Comparison of ENCODE assay signal across 11 mouse cellular contexts in genomic region chr2:38514411-38514810, GRCm38 (mm10). TPM values are rescaled to one million over a fixed set of nuclear protein-coding genes. Genes with fewer than 3 reads are reported as not detected.
DNase-seq lines count a peak whose midpoint lies in the region; ATAC-seq and TF ChIP-seq lines count a peak whose summit lies in the region.
"Had no signal": no experiment of that assay in that cellular context is flagged by ENCODE, and none has a peak within 500 bp of the region (broad histone marks: within the 10 kb centered on the region; RNA-seq: fewer than 3 reads in every experiment).

No protein-coding gene starts in this region.

- H3K27me3 ChIP-seq in heart, postnatal 0 days (ENCODE audit: control insufficient read depth, insufficient read depth, low read length) = no peaks in the 10 kb centered on the region
- H3K27me3 ChIP-seq in G1E (ENCODE audit: insufficient read depth, low read length) = no peaks in the 10 kb centered on the region
- no peaks in the 10 kb centered on the region for H3K27me3 ChIP-seq in forebrain, embryonic 14.5 days (replicated peaks; ENCODE audit: control insufficient read depth, insufficient read depth, low read length)
- H3K27me3 ChIP-seq: hindbrain, embryonic 15.5 days had no signal

- no peak for DNase-seq in heart, postnatal 0 days (ENCODE audit: low spot score)
- DNase-seq in heart, postnatal 25 days (ENCODE audit: low spot score) = no peak
- DNase-seq in G1E (ENCODE audit: low spot score) = peak; percentile 52
- no peak for DNase-seq in forebrain, embryonic 14.5 days (ENCODE audit: low spot score)
- DNase-seq in right cerebral cortex, adult 2 months (ENCODE audit: low spot score in 2 of 2) = no peak
- DNase-seq in layer of hippocampus, adult 9-10 months (ENCODE audit: low spot score) = no peak
- DNase-seq: adrenal gland, adult 8-10 months had no signal

- H3K9me3 ChIP-seq in heart, postnatal 0 days (replicated peaks; ENCODE audit: control insufficient read depth, low read length) = no peaks in the 10 kb centered on the region
- no peaks in the 10 kb centered on the region for H3K9me3 ChIP-seq in G1E (replicated peaks)
- 0 out of 2 replicates have a peak, but pooled peaks cover 2% of the 10 kb centered on the region for H3K9me3 ChIP-seq in forebrain, embryonic 14.5 days (replicated peaks; ENCODE audit: control insufficient read depth, low read length)
- H3K9me3 ChIP-seq: hindbrain, embryonic 15.5 days had no signal

- TF ChIP-seq EP300 in heart, postnatal 0 days (IDR thresholded peaks at IDR 0.05; ENCODE audit: low read depth) = no peak

- no peaks in the 10 kb centered on the region for H3K36me3 ChIP-seq in heart, postnatal 0 days (replicated peaks; ENCODE audit: control insufficient read depth, insufficient read depth, low read length)
- peaks cover 61% of the 10 kb centered on the region for H3K36me3 ChIP-seq in G1E (replicated peaks)
- H3K36me3 ChIP-seq in forebrain, embryonic 14.5 days (ENCODE audit: control insufficient read depth, insufficient read depth, low read length) = no peaks in the 10 kb centered on the region
- H3K36me3 ChIP-seq: hindbrain, embryonic 15.5 days had no signal

- ATAC-seq in heart, postnatal 0 days (ENCODE audit: insufficient read depth, low read depth) = no peak
- peak; percentile 65 for ATAC-seq in G1E (ENCODE audit: extremely low read depth, insufficient number of reproducible peaks, low FRiP score, poor library complexity, severe bottlenecking)
- no peak for ATAC-seq in forebrain, embryonic 14.5 days
- peak; percentile 89 for ATAC-seq in megakaryocyte, adult 5-6 weeks (ENCODE audit: poor library complexity, severe bottlenecking)
- ATAC-seq in inflammation-experienced regulatory T-cells, adult 6 months = no peak

- no peak for TF ChIP-seq CTCF in heart, postnatal 0 days (IDR thresholded peaks at IDR 0.05; ENCODE audit: low read depth)
- no peak for TF ChIP-seq CTCF in G1E (IDR thresholded peaks at IDR 0.05; ENCODE audit: low read depth, low read length)

- 58% methylated on average over 7 of the region's 7 CpGs for whole genome bisulfite sequencing in heart, postnatal 0 days
- 57% methylated on average over 7 of the region's 7 CpGs for WGBS in forebrain, embryonic 14.5 days

- H3K4me3 ChIP-seq in heart, postnatal 0 days (ENCODE audit: low read depth, low read length) = no peak overlapping the region
- no peak overlapping the region for H3K4me3 ChIP-seq in G1E (ENCODE audit: low read depth, low read length)
- H3K4me3 ChIP-seq in forebrain, embryonic 14.5 days (ENCODE audit: low read depth, low read length) = no peak overlapping the region
- H3K4me3 ChIP-seq: hindbrain, embryonic 15.5 days; myocyte had no signal

- intact Hi-C loops in heart, postnatal 25 days (cut with DNase I) = loop anchor here (5.0 kb wide), 1 partner anchor 162 kb away; no protein-coding TSS in a partner anchor

- no peak overlapping the region for H3K4me2 ChIP-seq in heart, postnatal 0 days (ENCODE audit: low read depth, low read length)
- peak overlapping the region; percentile 10 for H3K4me2 ChIP-seq in forebrain, embryonic 14.5 days (ENCODE audit: low read length)
- H3K4me2 ChIP-seq: hindbrain, embryonic 15.5 days had no signal

- H3K4me1 ChIP-seq in heart, postnatal 0 days (ENCODE audit: control insufficient read depth, insufficient read depth) = peaks cover 43% of the 10 kb centered on the region
- peaks cover 84% of the 10 kb centered on the region for H3K4me1 ChIP-seq in G1E (ENCODE audit: insufficient read depth, low read depth, low read length)
- H3K4me1 ChIP-seq in forebrain, embryonic 14.5 days (ENCODE audit: control insufficient read depth, insufficient read depth, low read length) = peaks cover 32% of the 10 kb centered on the region

- H3K27ac ChIP-seq in heart, postnatal 0 days (ENCODE audit: low read depth) = 0 out of 2 replicates have a peak overlapping the region, but pooled peaks have one; percentile 28
- H3K27ac ChIP-seq in forebrain, embryonic 14.5 days (ENCODE audit: low read depth, low read length) = peak overlapping the region; percentile 30; the same call in 1 of the 2 replicates

- no peak overlapping the region for H3K9ac ChIP-seq in heart, postnatal 0 days (replicated peaks; ENCODE audit: low read depth, low read length)
- no peak overlapping the region for H3K9ac ChIP-seq in forebrain, embryonic 14.5 days (ENCODE audit: low read length)
- H3K9ac ChIP-seq: hindbrain, embryonic 15.5 days had no signal

RNA-seq across cellular contexts. Expression of gene Nek6, which starts 3.0 kb away (rescaled TPM):
- total RNA-seq in heart, postnatal 0 days (2014; rRNA removed; ENCODE audit: low replicate concordance) = 12.3 and 18.1 TPM in 2 replicates
- 25.5 and 26.5 TPM in 2 replicates for polyA plus RNA-seq in heart, postnatal 0 days (2015; fragmentation: Nextera tagmentation; extraction: Ambion mirVana)
- 1 to 10 TPM; 3.4 to 4.3 TPM for total RNA-seq in heart, postnatal 25 days (2021)
- 180 and 210 TPM in 2 replicates for total RNA-seq in G1E (2014; fragmentation: Nextera tagmentation)
- 95.8 and 98.6 TPM in 2 replicates for total RNA-seq in G1E (2017)
- 113 and 162 TPM in 2 replicates for polyA plus RNA-seq in G1E (2012)
- 95.1 and 96.7 TPM in 2 replicates for polyA plus RNA-seq in forebrain, embryonic 14.5 days (2014; fragmentation: Nextera tagmentation; extraction: Ambion mirVana)
- 4.1 and 6.9 TPM in 2 replicates for total RNA-seq in megakaryocyte, adult 5-6 weeks (2015)
- 1.9 and 3.4 TPM in 2 replicates for total RNA-seq in megakaryocyte, adult 5-6 weeks (2017)
- polyA plus RNA-seq in inflammation-experienced regulatory T-cells, adult 6 months (2017; shearing (Covaris generic)) = 1 to 10 TPM; 3.0 to 6.2 (median 3.7) TPM

Comparison
In these comparisons a context has a peak if more than half of its experiments do, and no peak if none do; other contexts are left out.
1. ATAC-seq: peak in G1E (single experiment) and megakaryocyte, adult 5-6 weeks (single experiment); none in heart, postnatal 0 days (single experiment), forebrain, embryonic 14.5 days (single experiment) and inflammation-experienced regulatory T-cells, adult 6 months (single experiment).